Comparison of ENCODE assay signal across 25 mouse cellular contexts in the genomic region with DNA sequence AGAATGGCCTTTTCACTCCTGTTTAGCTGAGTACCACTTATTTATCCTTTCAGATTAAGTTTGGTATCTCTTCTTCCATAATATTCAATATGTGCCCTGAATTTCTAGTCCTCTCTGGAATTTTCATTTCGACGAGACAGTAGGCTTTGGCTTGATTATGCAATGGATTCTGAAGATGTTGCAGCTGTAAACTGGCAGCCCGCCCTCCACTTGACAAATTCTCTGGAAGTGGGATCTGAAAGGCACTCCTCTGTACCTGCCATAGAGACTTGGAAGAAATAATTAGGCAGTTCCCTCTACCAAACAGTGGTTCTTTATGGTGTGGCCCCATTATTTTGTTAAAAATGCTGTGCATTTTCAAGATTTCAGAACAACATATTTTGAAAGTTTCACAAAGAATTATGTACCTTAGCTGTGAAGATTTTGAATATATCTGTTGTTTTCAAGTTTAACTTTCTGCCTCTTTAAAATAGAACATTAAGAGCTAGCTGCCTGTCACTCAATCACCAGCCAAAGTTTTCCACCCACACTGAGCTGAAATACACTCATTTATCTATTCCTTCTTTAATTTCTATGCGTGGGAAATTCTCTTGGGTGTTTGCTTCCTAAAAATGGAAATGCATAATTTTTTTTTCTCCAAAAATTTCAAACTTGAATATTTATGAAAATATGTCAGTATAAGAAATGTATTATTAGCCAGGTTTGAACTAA. TPM values are rescaled to one million over a fixed set of nuclear protein-coding genes. Genes with fewer than 3 reads are reported as not detected.
DNase-seq lines count a peak whose midpoint lies in the region; ATAC-seq and TF ChIP-seq lines count a peak whose summit lies in the region.
"Had no signal": no experiment of that assay in that cellular context is flagged by ENCODE, and none has a peak within 500 bp of the region (broad histone marks: within the 10 kb centered on the region; RNA-seq: fewer than 3 reads in every experiment).

No protein-coding gene starts in this region.

- WGBS in lung, embryonic 14.5 days = 56% methylated on average over 4 of the region's 4 CpGs

- no peaks in the 10 kb centered on the region for H3K36me3 ChIP-seq in lung, embryonic 14.5 days (ENCODE audit: insufficient read depth)
- H3K36me3 ChIP-seq: forebrain, embryonic 12.5 days; hindbrain, embryonic 15.5 days; intestine, embryonic 15.5 days; limb, embryonic 15.5 days; liver, embryonic 15.5 days; neural tube, embryonic 15.5 days had no signal

- H3K4me1 ChIP-seq in lung, embryonic 14.5 days (ENCODE audit: insufficient read depth) = 0 out of 2 replicates have a peak, but pooled peaks cover 6% of the 10 kb centered on the region
- H3K4me1 ChIP-seq: forebrain, embryonic 12.5 days; hindbrain, embryonic 15.5 days; intestine, embryonic 15.5 days; limb, embryonic 15.5 days; liver, embryonic 15.5 days; megakaryocyte, embryonic 14.5 days; neural tube, embryonic 15.5 days had no signal

- H3K4me2 ChIP-seq in lung, embryonic 14.5 days = no peak overlapping the region
- H3K4me2 ChIP-seq: forebrain, embryonic 12.5 days; hindbrain, embryonic 15.5 days; intestine, embryonic 15.5 days; limb, embryonic 15.5 days; liver, embryonic 15.5 days; neural tube, embryonic 15.5 days had no signal

- H3K9me3 ChIP-seq in lung, embryonic 14.5 days (ENCODE audit: low read depth, low read length) = peaks cover 3% of the 10 kb centered on the region; the same call in 1 of the 2 replicates
- H3K9me3 ChIP-seq: forebrain, embryonic 12.5 days; hindbrain, embryonic 15.5 days; intestine, embryonic 15.5 days; limb, embryonic 15.5 days; liver, embryonic 15.5 days; neural tube, embryonic 15.5 days had no signal

- no peak overlapping the region for H3K9ac ChIP-seq in lung, embryonic 14.5 days
- H3K9ac ChIP-seq: forebrain, embryonic 12.5 days; hindbrain, embryonic 15.5 days; intestine, embryonic 15.5 days; limb, embryonic 15.5 days; liver, embryonic 15.5 days; neural tube, embryonic 15.5 days had no signal

- H3K4me3 ChIP-seq in lung, embryonic 14.5 days (ENCODE audit: low read depth, low read length) = no peak overlapping the region
- H3K4me3 ChIP-seq: forebrain, embryonic 12.5 days; hindbrain, embryonic 15.5 days; intestine, embryonic 15.5 days; limb, embryonic 15.5 days; liver, embryonic 15.5 days; neural tube, embryonic 15.5 days had no signal

- peak; percentile 38 for DNase-seq in layer of hippocampus, adult 9-11 months
- DNase-seq in layer of hippocampus, adult 8-10 months (ENCODE audit: low spot score in 2 of 2) = no peak
- peak; percentile 50 for DNase-seq in right cerebral cortex, adult 18-20 months
- no peak for DNase-seq in right cerebral cortex, postnatal 36 days (ENCODE audit: low spot score in 2 of 2)
- peak; percentile 26 for DNase-seq in lung, embryonic 14.5 days
- peak; percentile 44 for DNase-seq in lung, postnatal 36 days
- DNase-seq in T-cell, adult 2 months (ENCODE audit: low spot score) = no peak
- DNase-seq: cerebellum, adult 8-10 months; gastrocnemius, postnatal 14 days; heart, adult 18-20 months; heart, postnatal 36 days; kidney, adult 9 months; kidney, postnatal 25 days; thymus, postnatal 14 days had no signal

- TF ChIP-seq CTCF in lung, embryonic 14.5 days (IDR thresholded peaks at IDR 0.05; ENCODE audit: low read depth) = no peak

- peak overlapping the region; percentile 25; the same call in 1 of the 2 replicates for H3K27ac ChIP-seq in lung, embryonic 14.5 days (ENCODE audit: low read depth)
- H3K27ac ChIP-seq: forebrain, embryonic 12.5 days; hindbrain, embryonic 15.5 days; intestine, embryonic 15.5 days; limb, embryonic 15.5 days; liver, embryonic 15.5 days; neural tube, embryonic 15.5 days had no signal

- no peak for ATAC-seq in lung, embryonic 14.5 days (ENCODE audit: insufficient read depth)
- ATAC-seq: intestine, embryonic 15.5 days; midbrain, embryonic 16.5 days had no signal

- H3K27me3 ChIP-seq in lung, embryonic 14.5 days (ENCODE audit: insufficient read depth, low read length) = no peaks in the 10 kb centered on the region
- H3K27me3 ChIP-seq: forebrain, embryonic 12.5 days; hindbrain, embryonic 15.5 days; intestine, embryonic 15.5 days; limb, embryonic 15.5 days; liver, embryonic 15.5 days; megakaryocyte, embryonic 14.5 days; neural tube, embryonic 15.5 days had no signal

RNA-seq across cellular contexts. Expression of gene Rgs4, which starts 56.1 kb away (rescaled TPM):
- total RNA-seq in layer of hippocampus, adult 8-10 months (2022) = 100 to 1,000 TPM in 3 of 4 experiments, 10 to 100 TPM in 1; 99.7 to 131 (median 122) TPM
- 2.9 and 4.4 TPM in 2 replicates for polyA plus RNA-seq in lung, embryonic 14.5 days (2014; fragmentation: Nextera tagmentation; extraction: Ambion mirVana)
- total RNA-seq: CH12.LX; common myeloid progenitor, adult 5-6 weeks; MEL had no signal

Comparison
In these comparisons a context has a peak if more than half of its experiments do, and no peak if none do; other contexts are left out.
1. DNase-seq: peak in layer of hippocampus, adult 9-11 months (single experiment), right cerebral cortex, adult 18-20 months (single experiment), lung, embryonic 14.5 days (single experiment) and lung, postnatal 36 days (single experiment); none in layer of hippocampus, adult 8-10 months (0 of 2), right cerebral cortex, postnatal 36 days (0 of 2) and T-cell, adult 2 months (single experiment).